Mouse (Mus musculus): ENCODE measurements around the gene Bcap29.

Gene Bcap29

GRCm38 (mm10) chr12:31634343-31635239 lies at the start of gene Bcap29:
Bcap29 (minus strand) TSS chr12:31634658.
- in situ Hi-C loops (cut with MboI, MseI), result loop anchor here in 1 of 2 experiments (10.0 to 25.0 kb wide), 2 partner anchors 303 to 1050 kb away; partner anchors contain the start of gene Tmem18

- in situ Hi-C loops (cut with MboI, MseI), result loop anchor here (25.0 kb wide), 2 partner anchors 755 to 1495 kb away; partner anchors contain the start of genes Acp1 (in 1 of the 2) and Sh3yl1 (in 1 of the 2)
These were observed 32.7 kb upstream of the Bcap29 start for GRCm38 (mm10) chr12:31667187-31667586.

- in situ Hi-C loops (cut with MboI, MseI), result loop anchor here (25.0 kb wide), 2 partner anchors 754 to 1496 kb away; partner anchors contain the start of genes Acp1 (in 1 of the 2) and Sh3yl1 (in 1 of the 2)
These were observed 31.5 kb upstream of the Bcap29 start for GRCm38 (mm10) chr12:31665999-31666398.

GRCm38 (mm10) chr12:31656841-31657240 lies 22.4 kb upstream of the Bcap29 start:
- in situ Hi-C loops (cut with MboI, MseI), result loop anchor here (10.0 to 25.0 kb wide), 3 partner anchors 548 to 1505 kb away; partner anchors contain the start of genes Acp1 (in 1 of the 2), Pik3cg (in 1 of the 2) and Sh3yl1 (in 1 of the 2)

- in situ Hi-C loops (cut with MboI, MseI), result loop anchor here (10.0 to 25.0 kb wide), 3 partner anchors 550 to 1507 kb away; partner anchors contain the start of genes Acp1 (in 1 of the 2), Pik3cg (in 1 of the 2) and Sh3yl1 (in 1 of the 2)
These were observed 20.6 kb upstream of the Bcap29 start for GRCm38 (mm10) chr12:31654965-31655477.

- in situ Hi-C loops (cut with MboI, MseI), result loop anchor here (10.0 to 25.0 kb wide), 3 partner anchors 550 to 1508 kb away; partner anchors contain the start of genes Acp1 (in 1 of the 2), Pik3cg (in 1 of the 2) and Sh3yl1 (in 1 of the 2)
These were observed 19.9 kb upstream of the Bcap29 start, which contains the start of the genes Dus4l and Cog5 for GRCm38 (mm10) chr12:31654197-31654964. Dus4l (minus strand) TSS chr12:31654826. Cog5 (plus strand) TSS chr12:31654869.

- in situ Hi-C loops (cut with MboI, MseI), result loop anchor here (10.0 to 25.0 kb wide), 3 partner anchors 551 to 1509 kb away; partner anchors contain the start of genes Acp1 (in 1 of the 2), Pik3cg (in 1 of the 2) and Sh3yl1 (in 1 of the 2)
These were observed 19.2 kb upstream of the Bcap29 start for GRCm38 (mm10) chr12:31653611-31654010.

- in situ Hi-C loops (cut with MboI, MseI), result loop anchor here in 1 of 2 experiments (10.0 to 25.0 kb wide), 2 partner anchors 302 to 1050 kb away; partner anchors contain the start of gene Tmem18
These were observed 766 bp upstream of the Bcap29 start for GRCm38 (mm10) chr12:31635240-31635607.

- in situ Hi-C loops (cut with MboI, MseI), result loop anchor here in 1 of 2 experiments (10.0 to 25.0 kb wide), 2 partner anchors 303 to 1049 kb away; partner anchors contain the start of gene Tmem18
These were observed 502 bp downstream of the Bcap29 start for GRCm38 (mm10) chr12:31633970-31634342.

GRCm38 (mm10) chr12:31628396-31628795 lies 6.1 kb downstream of the Bcap29 start:
- in situ Hi-C loops (cut with MboI, MseI), result loop anchor here in 1 of 2 experiments (25.0 kb wide), 1 partner anchor 309 kb away; no protein-coding TSS in a partner anchor

GRCm38 (mm10) chr12:31625016-31625415 lies 9.4 kb downstream of the Bcap29 start:
- in situ Hi-C loops (cut with MboI, MseI), result loop anchor here in 1 of 2 experiments (25.0 kb wide), 1 partner anchor 312 kb away; no protein-coding TSS in a partner anchor

GRCm38 (mm10) chr12:31620106-31620505 lies 14.4 kb downstream of the Bcap29 start:
- in situ Hi-C loops (cut with MboI, MseI), result loop anchor here in 1 of 2 experiments (5.0 kb wide), 1 partner anchor 52 kb away; no protein-coding TSS in a partner anchor

- in situ Hi-C loops (cut with MboI, MseI), result loop anchor here in 1 of 2 experiments (5.0 kb wide), 1 partner anchor 499 kb away; no protein-coding TSS in a partner anchor
These were observed 21.1 kb downstream of the Bcap29 start for GRCm38 (mm10) chr12:31613353-31613752.

GRCm38 (mm10) chr12:31608138-31608537 lies 26.3 kb downstream of the Bcap29 start:
- in situ Hi-C loops (cut with MboI, MseI), result loop anchor here in 1 of 2 experiments (10.0 kb wide), 1 partner anchor 1117 kb away; no protein-coding TSS in a partner anchor

GRCm38 (mm10) chr12:31604894-31605293 lies 29.6 kb downstream of the Bcap29 start:
- in situ Hi-C loops (cut with MboI, MseI), result loop anchor here in 1 of 2 experiments (10.0 kb wide), 1 partner anchor 1120 kb away; no protein-coding TSS in a partner anchor

GRCm38 (mm10) chr12:31603586-31603985 lies 30.9 kb downstream of the Bcap29 start:
- in situ Hi-C loops (cut with MboI, MseI), result loop anchor here in 1 of 2 experiments (10.0 kb wide), 1 partner anchor 1121 kb away; no protein-coding TSS in a partner anchor

GRCm38 (mm10) chr12:31594296-31594695 lies 40.2 kb downstream of the Bcap29 start:
- in situ Hi-C loops (cut with MboI, MseI), result no loop called here

GRCm38 (mm10) chr12:31592011-31592410 lies 42.4 kb downstream of the Bcap29 start:
- in situ Hi-C loops (cut with MboI, MseI), result no loop called here

- in situ Hi-C loops (cut with MboI, MseI), result no loop called here
These were observed 50.7 kb downstream of the Bcap29 start for GRCm38 (mm10) chr12:31583726-31584125.

GRCm38 (mm10) chr12:31582081-31582480 lies 52.4 kb downstream of the Bcap29 start:
- in situ Hi-C loops (cut with MboI, MseI), result no loop called here

All from T-helper 17 cell (primary cell).